In genomic region chr1:135330578-135330977, GRCm38 (mm10) we compare ENCODE assay signal across 20 mouse cellular contexts. TPM values are rescaled to one million over a fixed set of nuclear protein-coding genes. Genes with fewer than 3 reads are reported as not detected.
"Had no signal": no experiment of that assay in that cellular context is flagged by ENCODE, and none has a peak within 500 bp of the region (broad histone marks: within the 10 kb centered on the region; RNA-seq: fewer than 3 reads in every experiment).

No protein-coding gene starts in this region.

- H3K4me3 ChIP-seq: liver, embryonic 15.5 days; lung, embryonic 15.5 days; megakaryocyte, embryonic 14.5 days; midbrain, embryonic 13.5 days; midbrain, embryonic 15.5 days; neural tube, embryonic 12.5 days; stomach, embryonic 15.5 days had no signal

- H3K9me3 ChIP-seq: liver, embryonic 15.5 days; lung, embryonic 15.5 days; megakaryocyte, embryonic 14.5 days; midbrain, embryonic 13.5 days; midbrain, embryonic 15.5 days; neural tube, embryonic 12.5 days; stomach, embryonic 15.5 days had no signal

- H3K4me1 ChIP-seq: liver, embryonic 15.5 days; lung, embryonic 15.5 days; megakaryocyte, embryonic 14.5 days; midbrain, embryonic 13.5 days; midbrain, embryonic 15.5 days; neural tube, embryonic 12.5 days had no signal

- H3K27me3 ChIP-seq: lung, embryonic 15.5 days; midbrain, embryonic 13.5 days; midbrain, embryonic 15.5 days; neural tube, embryonic 12.5 days; stomach, embryonic 15.5 days had no signal

- DNase-seq: liver, postnatal 0 days; lung, adult 2 months; lung, postnatal 14 days; lung, postnatal 36 days; right cerebral cortex, postnatal 14 days; thymus, adult 2 months; thymus, postnatal 25 days; thymus, postnatal 4 days had no signal

- H3K27ac ChIP-seq: liver, embryonic 15.5 days; lung, embryonic 15.5 days; macrophage; midbrain, embryonic 13.5 days; midbrain, embryonic 15.5 days; neural tube, embryonic 12.5 days; stomach, embryonic 15.5 days; stomach, postnatal 0 days had no signal

- H3K36me3 ChIP-seq: liver, embryonic 15.5 days; lung, embryonic 15.5 days; midbrain, embryonic 13.5 days; midbrain, embryonic 15.5 days; neural tube, embryonic 12.5 days; stomach, embryonic 15.5 days had no signal

RNA-seq across cellular contexts. Expression of gene Lmod1, which starts 6.0 kb away (rescaled TPM):
- total RNA-seq: megakaryocyte progenitor cell, adult 5-6 weeks; monocyte, adult 5-6 weeks; neutrophil, adult 5-6 weeks had no signal
- polyA plus RNA-seq: macrophage had no signal

RNA-seq across cellular contexts. Expression of gene Shisa4, which starts 44.5 kb away (rescaled TPM):
- total RNA-seq: megakaryocyte progenitor cell, adult 5-6 weeks; monocyte, adult 5-6 weeks; neutrophil, adult 5-6 weeks had no signal
